Comparison of ENCODE assay signal across 16 mouse cellular contexts in the genomic region with DNA sequence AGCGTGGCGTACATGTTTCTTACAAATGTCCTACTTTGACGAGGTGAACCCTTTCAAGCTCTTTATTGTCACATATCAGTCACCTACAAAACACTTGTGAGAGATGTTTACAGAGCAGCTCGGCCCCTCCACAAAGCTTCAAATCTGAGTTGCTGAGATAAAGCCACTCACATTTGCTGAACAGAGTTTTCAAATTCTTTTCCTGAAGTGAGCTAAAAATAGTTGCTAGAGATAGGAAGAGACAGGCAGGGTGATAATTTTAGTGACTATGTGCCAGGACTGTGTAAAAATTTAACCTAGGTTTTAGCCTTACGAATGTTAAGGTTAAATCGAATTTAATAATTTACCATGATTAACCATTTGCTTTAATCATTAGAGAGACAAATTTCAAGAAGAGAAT. TPM values are rescaled to one million over a fixed set of nuclear protein-coding genes. Genes with fewer than 3 reads are reported as not detected.
DNase-seq lines count a peak whose midpoint lies in the region; ATAC-seq and TF ChIP-seq lines count a peak whose summit lies in the region.
"Had no signal": no experiment of that assay in that cellular context is flagged by ENCODE, and none has a peak within 500 bp of the region (broad histone marks: within the 10 kb centered on the region; RNA-seq: fewer than 3 reads in every experiment).

No protein-coding gene starts in this region.

- peak overlapping the region; percentile 51 for H3K4me2 ChIP-seq in heart, embryonic 13.5 days
- no peak overlapping the region for H3K4me2 ChIP-seq in liver, embryonic 14.5 days (ENCODE audit: low read depth)
- H3K4me2 ChIP-seq in hindbrain, embryonic 12.5 days (replicated peaks) = no peak overlapping the region
- H3K4me2 ChIP-seq: forebrain, embryonic 15.5 days had no signal

- no peak for TF ChIP-seq RAD21 in MEL (IDR thresholded peaks at IDR 0.05; ENCODE audit: low read depth, low read length)

- H3K27ac ChIP-seq in MEL (ENCODE audit: control insufficient read depth, low read depth, low read length) = no peak overlapping the region
- peak overlapping the region; percentile 85 for H3K27ac ChIP-seq in heart, embryonic 13.5 days (replicated peaks)
- peak overlapping the region; percentile 45 for H3K27ac ChIP-seq in liver, embryonic 14.5 days
- no peak overlapping the region for H3K27ac ChIP-seq in hindbrain, embryonic 12.5 days
- no peak overlapping the region for H3K27ac ChIP-seq in limb, embryonic 10.5 days
- H3K27ac ChIP-seq: forebrain, embryonic 15.5 days; macrophage had no signal

- no peak overlapping the region for H3K4me3 ChIP-seq in MEL (ENCODE audit: control insufficient read depth in 1 of 2, insufficient read depth in 1 of 2, low read depth in 2 of 2, low read length in 2 of 2)
- H3K4me3 ChIP-seq in heart, embryonic 13.5 days = no peak overlapping the region
- no peak overlapping the region for H3K4me3 ChIP-seq in liver, embryonic 14.5 days (ENCODE audit: insufficient read depth in 1 of 2, low read depth in 2 of 2, low read length in 2 of 2)
- H3K4me3 ChIP-seq in hindbrain, embryonic 12.5 days = no peak overlapping the region
- H3K4me3 ChIP-seq in limb, embryonic 10.5 days = no peak overlapping the region
- H3K4me3 ChIP-seq: forebrain, embryonic 15.5 days had no signal

- peak; percentile 39 to 51; a peak in 3 of 4 replicates for TF ChIP-seq EP300 in MEL (IDR thresholded peaks at IDR 0.05; ENCODE audit: low read depth in 1 of 2, low read length in 2 of 2)
- 0 out of 2 replicates have a peak, but pooled peaks have one; percentile 22 for TF ChIP-seq EP300 in liver, embryonic 14.5 days (IDR thresholded peaks at IDR 0.05; ENCODE audit: low read depth)

- peaks cover 10 to 13% of the 10 kb centered on the region in 2 experiments for H3K4me1 ChIP-seq in MEL (ENCODE audit: control insufficient read depth in 1 of 2, insufficient read depth in 2 of 2, low read length in 2 of 2)
- H3K4me1 ChIP-seq in heart, embryonic 13.5 days = peaks cover 52% of the 10 kb centered on the region
- H3K4me1 ChIP-seq in liver, embryonic 14.5 days (replicated peaks; ENCODE audit: control insufficient read depth in 2 of 2, insufficient read depth in 2 of 2, low read length in 1 of 2) = peaks cover 44 to 52% of the 10 kb centered on the region in 2 experiments
- no peaks in the 10 kb centered on the region for H3K4me1 ChIP-seq in hindbrain, embryonic 12.5 days
- H3K4me1 ChIP-seq in limb, embryonic 10.5 days = no peaks in the 10 kb centered on the region
- H3K4me1 ChIP-seq: forebrain, embryonic 15.5 days had no signal

- peaks cover 0 to 23% of the 10 kb centered on the region in 2 experiments; a peak in 2 of 4 replicates for H3K36me3 ChIP-seq in MEL (ENCODE audit: control insufficient read depth in 1 of 2, insufficient read depth in 2 of 2, low read length in 2 of 2)
- no peaks in the 10 kb centered on the region for H3K36me3 ChIP-seq in heart, embryonic 13.5 days
- no peaks in the 10 kb centered on the region for H3K36me3 ChIP-seq in liver, embryonic 14.5 days (replicated peaks; ENCODE audit: control insufficient read depth, insufficient read depth, low read depth)
- no peaks in the 10 kb centered on the region for H3K36me3 ChIP-seq in hindbrain, embryonic 12.5 days
- H3K36me3 ChIP-seq in limb, embryonic 10.5 days = no peaks in the 10 kb centered on the region
- H3K36me3 ChIP-seq: forebrain, embryonic 15.5 days had no signal

- TF ChIP-seq POLR2A in MEL (IDR thresholded peaks at IDR 0.05; ENCODE audit: control insufficient read depth in 1 of 2, insufficient read depth in 1 of 2, low read depth in 1 of 2, low read length in 2 of 2, poor library complexity in 1 of 2) = no peak

- no peaks in the 10 kb centered on the region for H3K79me2 ChIP-seq in MEL (ENCODE audit: control insufficient read depth, insufficient read depth, low read length, poor library complexity)

- H3K27me3 ChIP-seq in MEL (ENCODE audit: control insufficient read depth in 1 of 2, insufficient read depth in 2 of 2, low read length in 2 of 2) = no peaks in the 10 kb centered on the region
- H3K27me3 ChIP-seq in heart, embryonic 13.5 days (replicated peaks) = no peaks in the 10 kb centered on the region
- H3K27me3 ChIP-seq in liver, embryonic 14.5 days (ENCODE audit: control insufficient read depth, insufficient read depth, low read length) = no peaks in the 10 kb centered on the region
- no peaks in the 10 kb centered on the region for H3K27me3 ChIP-seq in hindbrain, embryonic 12.5 days
- H3K27me3 ChIP-seq in limb, embryonic 10.5 days (ENCODE audit: low read depth, poor library complexity, severe bottlenecking) = no peaks in the 10 kb centered on the region
- H3K27me3 ChIP-seq: forebrain, embryonic 15.5 days had no signal

- H3K9me3 ChIP-seq in MEL (replicated peaks; ENCODE audit: insufficient read depth, low read length) = no peaks in the 10 kb centered on the region
- no peaks in the 10 kb centered on the region for H3K9me3 ChIP-seq in heart, embryonic 13.5 days
- no peaks in the 10 kb centered on the region for H3K9me3 ChIP-seq in liver, embryonic 14.5 days (ENCODE audit: control insufficient read depth, low read length)
- H3K9me3 ChIP-seq in hindbrain, embryonic 12.5 days (replicated peaks) = no peaks in the 10 kb centered on the region
- no peaks in the 10 kb centered on the region for H3K9me3 ChIP-seq in limb, embryonic 10.5 days (replicated peaks)
- H3K9me3 ChIP-seq: forebrain, embryonic 15.5 days had no signal

- peak; percentile 37 to 75 for DNase-seq in kidney, adult 8-10 months
- no peak for DNase-seq in kidney, adult 18-20 months
- DNase-seq in MEL (ENCODE audit: low read depth, low spot score) = no peak
- peak in 2 of 3 experiments; percentile 23 to 40 for DNase-seq in liver, embryonic 14.5 days (ENCODE audit: low read depth in 3 of 3, low spot score in 3 of 3)
- no peak for DNase-seq in limb, embryonic 10.5 days (ENCODE audit: low spot score)
- DNase-seq in adrenal gland, adult 2 months = no peak
- DNase-seq: adrenal gland, postnatal 36 days; cerebellum, adult 9-10 months; midbrain, embryonic 14.5 days; thymus, postnatal 25 days had no signal

- no peak overlapping the region for H3K9ac ChIP-seq in MEL (ENCODE audit: control insufficient read depth, low read depth, low read length, poor library complexity, severe bottlenecking)
- peak overlapping the region; percentile 28; the same call in 1 of the 2 replicates for H3K9ac ChIP-seq in heart, embryonic 13.5 days
- H3K9ac ChIP-seq in liver, embryonic 14.5 days (replicated peaks) = peak overlapping the region; percentile 43; the same call in 1 of the 2 replicates
- H3K9ac ChIP-seq in hindbrain, embryonic 12.5 days = no peak overlapping the region
- H3K9ac ChIP-seq: forebrain, embryonic 15.5 days had no signal

- WGBS in heart, embryonic 13.5 days = 15% methylated on average over 6 of the region's 6 CpGs
- WGBS in liver, embryonic 14.5 days (ENCODE audit: insufficient replicate concordance) = 32% methylated on average over 6 of the region's 6 CpGs
- 86% methylated on average over 6 of the region's 6 CpGs for WGBS in hindbrain, embryonic 12.5 days
- 78% methylated on average over 6 of the region's 6 CpGs for WGBS in limb, embryonic 10.5 days

- no peak for ATAC-seq in heart, embryonic 13.5 days (ENCODE audit: extremely low read depth, insufficient number of reproducible peaks, low FRiP score, low TSS enrichment)
- no peak for ATAC-seq in liver, embryonic 14.5 days (ENCODE audit: insufficient read depth)
- ATAC-seq in hindbrain, embryonic 12.5 days (ENCODE audit: low FRiP score) = no peak
- ATAC-seq: activated CD4-positive, CD25-positive, alpha-beta regulatory T cell, adult 4 months; forebrain, embryonic 15.5 days had no signal

- no peak for TF ChIP-seq CTCF in MEL (IDR thresholded peaks at IDR 0.05 in 2 of 3, conservative IDR thresholded peaks at IDR 0.05 in 1 of 3; ENCODE audit: control insufficient read depth in 1 of 3, insufficient read depth in 1 of 3, low read depth in 2 of 3, low read length in 3 of 3, poor library complexity in 1 of 3, severe bottlenecking in 1 of 3)
- no peak for TF ChIP-seq CTCF in liver, embryonic 14.5 days (IDR thresholded peaks at IDR 0.05; ENCODE audit: low read depth)

TF ChIP-seq in MEL, 35 proteins besides CTCF, POLR2A, EP300 and RAD21:
- TF ChIP-seq RCOR1 (IDR thresholded peaks at IDR 0.05; ENCODE audit: low read depth, low read length) (peak; percentile 73; the same call in 1 of the 2 replicates), TCF12 (IDR thresholded peaks at IDR 0.05; ENCODE audit: low read depth, low read length) (peak; percentile 48; the same call in 1 of the 2 replicates), CHD2 (IDR thresholded peaks at IDR 0.05; ENCODE audit: low read length) (no peak), GATA1 (IDR thresholded peaks at IDR 0.05; ENCODE audit: low read depth, low read length) (peak; percentile 34; the same call in 1 of the 2 replicates), ETS1 (IDR thresholded peaks at IDR 0.05; ENCODE audit: low read depth, low read length) (peak; percentile 57), ELF1 (IDR thresholded peaks at IDR 0.05; ENCODE audit: low read depth, low read length) (no peak), MEF2A (IDR thresholded peaks at IDR 0.05; ENCODE audit: extremely low read depth, insufficient replicate concordance, low read depth, low read length, poor library complexity, severe bottlenecking) (peak; percentile 92), MAZ (IDR thresholded peaks at IDR 0.05; ENCODE audit: low read depth, low read length) (no peak)

RNA-seq across cellular contexts. Expression of gene Gm47985, which starts 52.3 kb away (rescaled TPM):
- total RNA-seq in MEL (2012; rRNA removed) = 0.19 and 0.26 TPM in 2 replicates
- under 1 TPM in 1 of 2 experiments, not detected in 1; 0.25 TPM for polyA plus RNA-seq in MEL (2012; ENCODE audit: insufficient read depth in 1 of 2, insufficient read length in 2 of 2, low read depth in 1 of 2, low replicate concordance in 2 of 2, missing spikeins in 1 of 2)
- polyA plus RNA-seq in heart, embryonic 13.5 days (2015; fragmentation: Nextera tagmentation; extraction: Ambion mirVana) = 0.69 and 2.6 TPM in 2 replicates
- 2.0 and 2.1 TPM in 2 replicates for polyA plus RNA-seq in liver, embryonic 14.5 days (2012; rRNA removed)
- polyA plus RNA-seq in liver, embryonic 14.5 days (2014; fragmentation: Nextera tagmentation; extraction: Ambion mirVana) = 1.7 and 2.2 TPM in 2 replicates
- polyA plus RNA-seq in hindbrain, embryonic 12.5 days (2016; fragmentation: Nextera tagmentation; extraction: Ambion mirVana) = 0.95 and 0.96 TPM in 2 replicates
- 0.28 and 0.44 TPM in 2 replicates for polyA plus RNA-seq in limb, embryonic 10.5 days (2016; fragmentation: Nextera tagmentation; extraction: Ambion mirVana)
- not detected for total RNA-seq in adrenal gland, adult 2 months (2021)
- not detected in 2 replicates for polyA plus RNA-seq in adrenal gland, adult 2 months (2012; rRNA removed)
- total RNA-seq: adrenal gland, postnatal 36 days; left cerebral cortex, adult 8-10 months had no signal
- polyA plus RNA-seq: activated CD4-positive, CD25-positive, alpha-beta regulatory T cell, adult 4 months; forebrain, embryonic 15.5 days; macrophage had no signal

Comparison
In these comparisons a context has a peak if more than half of its experiments do, and no peak if none do; other contexts are left out.
1. DNase-seq: peak in kidney, adult 8-10 months (2 of 2) and liver, embryonic 14.5 days (2 of 3); none in kidney, adult 18-20 months (single experiment), MEL (single experiment), limb, embryonic 10.5 days (single experiment) and adrenal gland, adult 2 months (single experiment).
2. H3K27ac ChIP-seq: peak in heart, embryonic 13.5 days (single experiment) and liver, embryonic 14.5 days (single experiment); none in MEL (single experiment), hindbrain, embryonic 12.5 days (single experiment) and limb, embryonic 10.5 days (single experiment).
3. H3K9ac ChIP-seq: peak in heart, embryonic 13.5 days (single experiment) and liver, embryonic 14.5 days (single experiment); none in MEL (single experiment) and hindbrain, embryonic 12.5 days (single experiment).